In the genomic region with DNA sequence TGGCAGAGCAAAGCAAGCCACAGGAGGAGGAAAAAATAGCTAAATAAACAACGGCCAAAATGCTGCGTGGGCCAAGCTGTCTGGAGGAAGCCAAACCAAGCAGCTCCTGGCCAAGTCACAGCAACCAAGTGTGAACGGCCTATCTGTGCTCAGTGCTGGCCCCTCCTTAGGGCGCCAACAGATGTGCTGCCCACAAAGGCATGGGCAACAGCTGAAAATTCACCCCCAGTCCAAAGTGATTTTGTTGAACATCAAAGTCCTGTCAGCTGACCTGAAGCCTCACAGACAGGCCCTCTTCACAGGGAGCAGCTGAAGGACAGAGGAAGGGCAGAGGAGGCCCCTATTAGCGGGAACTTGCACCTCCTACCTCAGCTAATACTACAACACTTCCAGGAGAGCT, we compare ENCODE assay signal across 12 mouse cellular contexts.
A peak's percentile ranks its signal among the peaks of the same experiment; 100 is the strongest.
DNase-seq lines count a peak whose midpoint lies in the region; ATAC-seq and TF ChIP-seq lines count a peak whose summit lies in the region.
"Had no signal": no experiment of that assay in that cellular context is flagged by ENCODE, and none has a peak within 500 bp of the region (broad histone marks: within the 10 kb centered on the region; RNA-seq: fewer than 3 reads in every experiment).

No protein-coding gene starts in this region.

- WGBS in forebrain, postnatal 0 days, result 85% methylated on average over 5 of the region's 5 CpGs
- WGBS in forebrain, embryonic 13.5 days, result 91% methylated on average over 5 of the region's 5 CpGs
- 85% methylated on average over 5 of the region's 5 CpGs for WGBS in midbrain, postnatal 0 days
- 92% methylated on average over 5 of the region's 5 CpGs for WGBS in midbrain, embryonic 11.5 days
- WGBS in heart, embryonic 15.5 days, result 50% methylated on average over 5 of the region's 5 CpGs

- H3K4me2 ChIP-seq in forebrain, postnatal 0 days (ENCODE audit: low read depth), result no peak overlapping the region
- no peak overlapping the region for H3K4me2 ChIP-seq in forebrain, embryonic 13.5 days
- no peak overlapping the region for H3K4me2 ChIP-seq in midbrain, postnatal 0 days (ENCODE audit: low read depth, low read length, poor library complexity, severe bottlenecking)
- H3K4me2 ChIP-seq in midbrain, embryonic 11.5 days, result no peak overlapping the region
- no peak overlapping the region for H3K4me2 ChIP-seq in heart, embryonic 15.5 days

- H3K36me3 ChIP-seq in forebrain, postnatal 0 days (ENCODE audit: insufficient read depth), result no peaks in the 10 kb centered on the region
- H3K36me3 ChIP-seq in forebrain, embryonic 13.5 days (ENCODE audit: poor library complexity, severe bottlenecking), result no peaks in the 10 kb centered on the region
- no peaks in the 10 kb centered on the region for H3K36me3 ChIP-seq in midbrain, postnatal 0 days (ENCODE audit: insufficient read depth, low read length)
- H3K36me3 ChIP-seq in midbrain, embryonic 11.5 days (ENCODE audit: control insufficient read depth, insufficient read depth, low read length), result no peaks in the 10 kb centered on the region
- H3K36me3 ChIP-seq in heart, embryonic 15.5 days, result no peaks in the 10 kb centered on the region

- no peak for DNase-seq in forebrain, postnatal 0 days
- peak; percentile 40 for DNase-seq in midbrain, postnatal 0 days (ENCODE audit: low spot score)
- DNase-seq in midbrain, embryonic 11.5 days (ENCODE audit: low spot score, missing footprints), result no peak
- no peak for DNase-seq in right cerebral cortex, adult 18-20 months
- DNase-seq in spleen, postnatal 14 days (ENCODE audit: low spot score in 2 of 2), result no peak

- H3K9ac ChIP-seq in forebrain, postnatal 0 days, result no peak overlapping the region
- no peak overlapping the region for H3K9ac ChIP-seq in forebrain, embryonic 13.5 days
- H3K9ac ChIP-seq in midbrain, postnatal 0 days (replicated peaks; ENCODE audit: low read length, poor library complexity, severe bottlenecking), result no peak overlapping the region
- no peak overlapping the region for H3K9ac ChIP-seq in midbrain, embryonic 11.5 days (ENCODE audit: low read length)
- H3K9ac ChIP-seq in heart, embryonic 15.5 days, result no peak overlapping the region

- no peak overlapping the region for H3K4me3 ChIP-seq in forebrain, postnatal 0 days (ENCODE audit: low read depth, low read length)
- H3K4me3 ChIP-seq in forebrain, embryonic 13.5 days, result no peak overlapping the region
- H3K4me3 ChIP-seq in midbrain, postnatal 0 days (ENCODE audit: low read depth, low read length), result no peak overlapping the region
- no peak overlapping the region for H3K4me3 ChIP-seq in midbrain, embryonic 11.5 days (ENCODE audit: low read depth, low read length)
- H3K4me3 ChIP-seq in heart, embryonic 15.5 days, result no peak overlapping the region

- H3K27me3 ChIP-seq in forebrain, postnatal 0 days (ENCODE audit: insufficient read depth, low read length), result no peaks in the 10 kb centered on the region
- H3K27me3 ChIP-seq in forebrain, embryonic 13.5 days, result no peaks in the 10 kb centered on the region
- H3K27me3 ChIP-seq in midbrain, postnatal 0 days (ENCODE audit: insufficient read depth, low read length), result no peaks in the 10 kb centered on the region
- no peaks in the 10 kb centered on the region for H3K27me3 ChIP-seq in midbrain, embryonic 11.5 days (ENCODE audit: control insufficient read depth, insufficient read depth, low read length)
- H3K27me3 ChIP-seq in heart, embryonic 15.5 days, result no peaks in the 10 kb centered on the region
- H3K27me3 ChIP-seq: CH12.LX had no signal

- peak; percentile 51; the same call in 1 of the 2 replicates for ATAC-seq in forebrain, postnatal 0 days
- ATAC-seq in forebrain, embryonic 13.5 days, result no peak
- ATAC-seq in midbrain, postnatal 0 days (ENCODE audit: low FRiP score), result no peak
- no peak for ATAC-seq in midbrain, embryonic 11.5 days (ENCODE audit: low FRiP score)
- peak; percentile 76 for ATAC-seq in heart, embryonic 15.5 days (replicated peaks; ENCODE audit: insufficient number of reproducible peaks, insufficient read depth, low FRiP score, low read depth)
- ATAC-seq in erythroid progenitor cell, adult 5-6 weeks (replicated peaks; ENCODE audit: low FRiP score, poor library complexity, severe bottlenecking), result no peak
- ATAC-seq: activated CD4-positive, CD25-positive, alpha-beta regulatory T cell, adult 4 months had no signal

- no peaks in the 10 kb centered on the region for H3K9me3 ChIP-seq in forebrain, postnatal 0 days (ENCODE audit: low read length)
- H3K9me3 ChIP-seq in forebrain, embryonic 13.5 days (replicated peaks), result no peaks in the 10 kb centered on the region
- no peaks in the 10 kb centered on the region for H3K9me3 ChIP-seq in midbrain, postnatal 0 days (ENCODE audit: low read length)
- no peaks in the 10 kb centered on the region; the same call in 1 of the 2 replicates for H3K9me3 ChIP-seq in midbrain, embryonic 11.5 days (ENCODE audit: control insufficient read depth, low read length)
- no peaks in the 10 kb centered on the region for H3K9me3 ChIP-seq in heart, embryonic 15.5 days (replicated peaks)

- H3K4me1 ChIP-seq in forebrain, postnatal 0 days (ENCODE audit: insufficient read depth), result no peaks in the 10 kb centered on the region
- H3K4me1 ChIP-seq in forebrain, embryonic 13.5 days, result peaks cover 4% of the 10 kb centered on the region; the same call in 1 of the 2 replicates
- H3K4me1 ChIP-seq in midbrain, postnatal 0 days (ENCODE audit: insufficient read depth, low read length), result no peaks in the 10 kb centered on the region
- no peaks in the 10 kb centered on the region for H3K4me1 ChIP-seq in midbrain, embryonic 11.5 days (ENCODE audit: control insufficient read depth, insufficient read depth, low read length)
- 0 out of 2 replicates have a peak, but pooled peaks cover 10% of the 10 kb centered on the region for H3K4me1 ChIP-seq in heart, embryonic 15.5 days (replicated peaks)

- H3K27ac ChIP-seq in forebrain, postnatal 0 days (ENCODE audit: low read depth, low read length), result no peak overlapping the region
- no peak overlapping the region for H3K27ac ChIP-seq in forebrain, embryonic 13.5 days
- no peak overlapping the region for H3K27ac ChIP-seq in midbrain, postnatal 0 days (ENCODE audit: low read depth, low read length)
- H3K27ac ChIP-seq in midbrain, embryonic 11.5 days (ENCODE audit: low read depth, low read length), result no peak overlapping the region
- peak overlapping the region; percentile 69 for H3K27ac ChIP-seq in heart, embryonic 15.5 days
- H3K27ac ChIP-seq: macrophage; stomach, postnatal 0 days had no signal

- TF ChIP-seq CTCF in forebrain, postnatal 0 days (IDR thresholded peaks at IDR 0.05; ENCODE audit: low read depth), result no peak
- no peak for TF ChIP-seq CTCF in midbrain, postnatal 0 days (IDR thresholded peaks at IDR 0.05)

Comparison
In these comparisons a context has a peak if more than half of its experiments do, and no peak if none do; other contexts are left out.
1. ATAC-seq: peak in forebrain, postnatal 0 days (single experiment) and heart, embryonic 15.5 days (single experiment); none in forebrain, embryonic 13.5 days (single experiment), midbrain, postnatal 0 days (single experiment), midbrain, embryonic 11.5 days (single experiment) and erythroid progenitor cell, adult 5-6 weeks (single experiment).